Mouse (Mus musculus) spleen, adult 2 months (tissue): ENCODE measurements around the gene F7. TPM values are rescaled to one million over a fixed set of nuclear protein-coding genes. Genes with fewer than 3 reads are reported as not detected.

Source experiments
- DNase-seq, 2 experiments: peaks; one replicate each; pipeline versions ENCODE4 v3.0.0 to v3.0.0-alpha.2; 2012 to 2021; ENCODE audit warnings: low spot score in 2 of 2, low read depth in 1 of 2
- H3K27ac ChIP-seq: fragments of 200-500 bp; 2 replicates; pipeline ENCODE4 v1.5.1; 2012; ENCODE audit warnings: low read length, inconsistent platforms; ENCODE audit not compliant: insufficient read depth
- H3K27me3 ChIP-seq: fragments of 200-500 bp; 2 replicates; pipeline ENCODE4 v1.6.1; 2012; ENCODE audit warnings: mild to moderate bottlenecking, moderate library complexity, low read length, inconsistent platforms; ENCODE audit not compliant: control insufficient read depth, insufficient read depth
- H3K36me3 ChIP-seq: fragments of 200-500 bp; 2 replicates; pipeline ENCODE4 v1.6.1; 2012; ENCODE audit warnings: mild to moderate bottlenecking, low read length, inconsistent platforms; ENCODE audit not compliant: control insufficient read depth, insufficient read depth
- H3K4me1 ChIP-seq: fragments of 200-500 bp; 2 replicates; pipeline ENCODE4 v1.6.1; 2011; ENCODE audit warnings: inconsistent platforms; ENCODE audit not compliant: control insufficient read depth, insufficient read depth, insufficient read length
- H3K4me3 ChIP-seq: fragments of 200-500 bp; 2 replicates; pipeline ENCODE4 v1.5.1; 2011; ENCODE audit warnings: mild to moderate bottlenecking, inconsistent platforms; ENCODE audit not compliant: insufficient read depth, insufficient read length; ENCODE audit errors: extremely low read depth
- CTCF ChIP-seq: fragments of 200-500 bp; IDR thresholded peaks from 2 replicates; pipeline ENCODE4 v1.5.1; 2011; ENCODE audit warnings: mild to moderate bottlenecking, inconsistent platforms; ENCODE audit not compliant: insufficient read depth, insufficient read length, insufficient replicate concordance; ENCODE audit errors: extremely low read depth
- POLR2A ChIP-seq: fragments of 200-500 bp; IDR thresholded peaks from 2 replicates; pipeline ENCODE4 v1.6.1; 2011; ENCODE audit warnings: low read depth, low read length, inconsistent platforms
- WGBS: fragments of 180-500 bp; shearing (Covaris S2); methylation state at CpG from one replicate; pipeline ENCODE4 v1.1.7; 2018; 5-methylcytosine and 5-hydroxymethylcytosine counted together
- polyA plus RNA-seq: library from polyadenylated mRNA; depleted of rRNA; stranded (reverse); fragments of >200 nt; gene quantifications from 2 replicates; pipeline ENCODE4 v1.2.3, GENCODE M21; 2012

Gene F7
- polyA plus RNA-seq, 1 experiment, result 0.27 TPM

- H3K36me3 ChIP-seq, result no peaks in the 10 kb centered on the region
- 85% methylated on average over 5 of the region's 5 CpGs for WGBS
- no peak overlapping the region for H3K4me3 ChIP-seq
- no peaks in the 10 kb centered on the region for H3K27me3 ChIP-seq
- H3K4me1 ChIP-seq, result no peaks in the 10 kb centered on the region
- H3K27ac ChIP-seq, result no peak overlapping the region
- TF ChIP-seq CTCF, result no peak
- no peak for DNase-seq
Measured at GRCm38 (mm10) chr8:12994468-12994867, 31.4 kb upstream of the F7 start.

GRCm38 (mm10) chr8:12995481-12995880 lies 30.4 kb upstream of the F7 start:
- no peak overlapping the region for H3K4me3 ChIP-seq
- no peak for DNase-seq
- no peak for TF ChIP-seq CTCF
- TF ChIP-seq POLR2A, result no peak
- no peaks in the 10 kb centered on the region for H3K36me3 ChIP-seq
- no peaks in the 10 kb centered on the region for H3K27me3 ChIP-seq
- 83% methylated on average over 5 of the region's 5 CpGs for WGBS
- no peaks in the 10 kb centered on the region for H3K4me1 ChIP-seq
- H3K27ac ChIP-seq, result no peak overlapping the region

GRCm38 (mm10) chr8:12996831-12997275 lies 29.0 kb upstream of the F7 start:
- Histone ChIP-seq H3K27me3 (no peaks in the 10 kb centered on the region), H3K27ac (no peak overlapping the region), H3K4me1 (no peaks in the 10 kb centered on the region), H3K36me3 (no peaks in the 10 kb centered on the region), H3K4me3 (no peak overlapping the region)
- TF ChIP-seq CTCF (no peak), POLR2A (no peak)
- DNase-seq, result no peak
- 83% methylated on average over 8 of the region's 8 CpGs for WGBS

GRCm38 (mm10) chr8:12998331-12998730 lies 27.5 kb upstream of the F7 start:
- 88% methylated on average over 8 of the region's 8 CpGs for WGBS
- Histone ChIP-seq H3K36me3 (no peaks in the 10 kb centered on the region), H3K4me3 (no peak overlapping the region), H3K4me1 (no peaks in the 10 kb centered on the region), H3K27ac (no peak overlapping the region), H3K27me3 (no peaks in the 10 kb centered on the region)
- TF ChIP-seq POLR2A (no peak), CTCF (no peak)
- no peak for DNase-seq

GRCm38 (mm10) chr8:12999793-13000192 lies 26.0 kb upstream of the F7 start:
- WGBS, result 65% methylated on average over 9 of the region's 9 CpGs
- no peaks in the 10 kb centered on the region for H3K36me3 ChIP-seq
- no peak overlapping the region for H3K4me3 ChIP-seq
- DNase-seq, result no peak
- no peak overlapping the region for H3K27ac ChIP-seq
- no peaks in the 10 kb centered on the region for H3K27me3 ChIP-seq
- TF ChIP-seq POLR2A, result no peak
- no peaks in the 10 kb centered on the region for H3K4me1 ChIP-seq

- H3K36me3 ChIP-seq, result no peaks in the 10 kb centered on the region
Measured at GRCm38 (mm10) chr8:13007458-13007857, 18.4 kb upstream of the F7 start.

GRCm38 (mm10) chr8:13010313-13010712 lies 15.5 kb upstream of the F7 start:
- DNase-seq, result no peak
- Histone ChIP-seq H3K36me3 (no peaks in the 10 kb centered on the region), H3K27me3 (no peaks in the 10 kb centered on the region), H3K27ac (no peak overlapping the region), H3K4me3 (no peak overlapping the region), H3K4me1 (no peaks in the 10 kb centered on the region)
- no peak for TF ChIP-seq POLR2A
- TF ChIP-seq CTCF, result no peak
- WGBS, result 70% methylated on average over 4 of the region's 4 CpGs

More at GRCm38 (mm10) chr8:13007458-13007857, 18.4 kb upstream of the F7 start:
- TF ChIP-seq CTCF, result no peak
- TF ChIP-seq POLR2A, result no peak
- WGBS, result 86% methylated on average over 4 of the region's 4 CpGs
- Histone ChIP-seq H3K4me1 (no peaks in the 10 kb centered on the region), H3K27me3 (no peaks in the 10 kb centered on the region), H3K27ac (no peak overlapping the region), H3K4me3 (no peak overlapping the region)
- no peak for DNase-seq
